Mouse (Mus musculus): Measurements from ENCODE around the gene Armc3.

Armc3 gene

GRCm38 (mm10) chr2:19198452-19199365 lies at the start of gene Armc3:
Gene Armc3 (plus strand): TSS chr2:19199302.
- DNase-seq (ENCODE audit: low spot score in 2 of 2), result peak in 1 of 2 experiments; percentile 1

- no peak for DNase-seq (ENCODE audit: low spot score in 2 of 2)
Observed at GRCm38 (mm10) chr2:19152687-19153086, 46.4 kb upstream of the Armc3 start.

- DNase-seq (ENCODE audit: low spot score in 2 of 2), result no peak
Observed at GRCm38 (mm10) chr2:19156176-19156575, 42.9 kb upstream of the Armc3 start.

- no peak for DNase-seq (ENCODE audit: low spot score in 2 of 2)
Observed at GRCm38 (mm10) chr2:19159539-19159938, 39.6 kb upstream of the Armc3 start.

GRCm38 (mm10) chr2:19160368-19161114 lies 38.6 kb upstream of the Armc3 start:
- no peak for DNase-seq (ENCODE audit: low spot score in 2 of 2)

GRCm38 (mm10) chr2:19164234-19164633 lies 34.9 kb upstream of the Armc3 start:
- DNase-seq (ENCODE audit: low spot score in 2 of 2), result no peak

- no peak for DNase-seq (ENCODE audit: low spot score in 2 of 2)
Observed at GRCm38 (mm10) chr2:19176827-19177236, 22.3 kb upstream of the Armc3 start.

GRCm38 (mm10) chr2:19199366-19199853 lies 308 bp downstream of the Armc3 start:
- DNase-seq (ENCODE audit: low spot score in 2 of 2), result no peak

GRCm38 (mm10) chr2:19200112-19200511 lies 1.0 kb downstream of the Armc3 start:
- DNase-seq (ENCODE audit: low spot score in 2 of 2), result no peak

- DNase-seq (ENCODE audit: low spot score in 2 of 2), result no peak
Observed at GRCm38 (mm10) chr2:19201682-19202081, 2.6 kb downstream of the Armc3 start.

- DNase-seq (ENCODE audit: low spot score in 2 of 2), result no peak
Observed at GRCm38 (mm10) chr2:19234305-19234704, 35.2 kb downstream of the Armc3 start.

GRCm38 (mm10) chr2:19235193-19235592 lies 36.1 kb downstream of the Armc3 start:
- DNase-seq (ENCODE audit: low spot score in 2 of 2), result no peak

- DNase-seq (ENCODE audit: low spot score in 2 of 2), result no peak
Observed at GRCm38 (mm10) chr2:19235614-19236013, 36.5 kb downstream of the Armc3 start.

GRCm38 (mm10) chr2:19238771-19239170 lies 39.7 kb downstream of the Armc3 start:
- no peak for DNase-seq (ENCODE audit: low spot score in 2 of 2)

GRCm38 (mm10) chr2:19249611-19250010 lies 50.5 kb downstream of the Armc3 start:
- DNase-seq (ENCODE audit: low spot score in 2 of 2), result no peak

GRCm38 (mm10) chr2:19255037-19255436 lies 55.9 kb downstream of the Armc3 start:
- DNase-seq (ENCODE audit: low spot score in 2 of 2), result no peak

- no peak for DNase-seq (ENCODE audit: low spot score in 2 of 2)
Observed at GRCm38 (mm10) chr2:19257255-19257654, 58.2 kb downstream of the Armc3 start.

GRCm38 (mm10) chr2:19260399-19260798 lies 61.3 kb downstream of the Armc3 start:
- DNase-seq (ENCODE audit: low spot score in 2 of 2), result no peak

GRCm38 (mm10) chr2:19263375-19263774 lies 64.3 kb downstream of the Armc3 start:
- no peak for DNase-seq (ENCODE audit: low spot score in 2 of 2)

GRCm38 (mm10) chr2:19265834-19266233 lies 66.7 kb downstream of the Armc3 start:
- no peak for DNase-seq (ENCODE audit: low spot score in 2 of 2)

- no peak for DNase-seq (ENCODE audit: low spot score in 2 of 2)
Observed at GRCm38 (mm10) chr2:19267396-19267795, 68.3 kb downstream of the Armc3 start.

GRCm38 (mm10) chr2:19269955-19270354 lies 70.9 kb downstream of the Armc3 start:
- no peak for DNase-seq (ENCODE audit: low spot score in 2 of 2)

Measured in urinary bladder, postnatal 36 days (tissue).